Mouse (Mus musculus): ENCODE data around the gene Acsl6.

DNA sequence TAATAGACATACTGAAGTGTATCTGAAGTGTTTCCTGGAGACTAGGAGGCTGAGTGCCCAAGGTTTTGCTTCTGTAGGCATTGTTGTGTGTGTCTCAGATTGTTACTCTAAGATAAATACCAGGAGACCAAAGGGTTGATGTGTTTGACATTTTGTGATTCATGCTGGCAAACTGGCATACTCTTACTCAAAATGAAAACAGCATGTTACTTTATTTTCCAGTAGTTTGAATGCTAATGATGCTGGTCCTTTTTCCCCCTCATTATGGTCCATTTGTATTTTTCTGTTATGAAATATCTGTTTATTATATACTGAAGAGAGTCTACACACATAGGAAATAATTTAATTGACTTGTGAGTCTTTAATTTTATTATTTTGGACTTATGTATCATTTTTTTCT, 69.0 kb downstream of the Acsl6 start:
- TF ChIP-seq HCFC1 (IDR thresholded peaks at IDR 0.05; ENCODE audit: borderline replicate concordance, insufficient read depth, low read length) = no peak
- no peak for TF ChIP-seq ZC3H11A (IDR thresholded peaks at IDR 0.05; ENCODE audit: borderline replicate concordance, low read depth, low read length)
- TF ChIP-seq ZNF384 (IDR thresholded peaks at IDR 0.05; ENCODE audit: low read depth, low read length) = no peak
- TF ChIP-seq MAFK (IDR thresholded peaks at IDR 0.05; ENCODE audit: insufficient read depth, low read depth, low read length) = no peak
- no peak for TF ChIP-seq CHD2 (IDR thresholded peaks at IDR 0.05; ENCODE audit: low read depth, low read length)

All from ES-E14 (cell line).